Mouse (Mus musculus) embryonic fibroblast, embryonic 13.5 days (primary cell): ENCODE measurements around the gene Letmd1.

Experiments used
- CTCF ChIP-seq: IDR thresholded peaks from 2 replicates; pipeline ENCODE4 v1.5.1; 2011; ENCODE audit warnings: mild to moderate bottlenecking, control low read depth, low read length, moderate library complexity, borderline replicate concordance; ENCODE audit not compliant: insufficient read depth
- POLR2A ChIP-seq: IDR thresholded peaks from 2 replicates; pipeline ENCODE4 v1.6.1; 2011; ENCODE audit warnings: low read depth, mild to moderate bottlenecking, control low read depth, low read length, moderate library complexity

- TF ChIP-seq POLR2A (no peak), CTCF (no peak)
Observed at GRCm38 (mm10) chr15:100527900-100528299, 59.1 kb downstream of the Letmd1 start.
